Mouse (Mus musculus) telencephalon, adult 2 months (tissue): ENCODE measurements around the gene Usp19.
A peak's percentile ranks its signal among the peaks of the same experiment; 100 is the strongest.

ENCODE experiments used
- DNase-seq: peaks from one replicate; pipeline ENCODE4 v3.0.0-alpha.2; 2011; ENCODE audit warnings: low read depth, low spot score

The Usp19 gene

GRCm38 (mm10) chr9:108494146-108494825 lies 3.9 kb downstream of the Usp19 start:
- DNase-seq = no peak

- DNase-seq = no peak
Observed at GRCm38 (mm10) chr9:108494905-108495304, 4.5 kb downstream of the Usp19 start.

DNA sequence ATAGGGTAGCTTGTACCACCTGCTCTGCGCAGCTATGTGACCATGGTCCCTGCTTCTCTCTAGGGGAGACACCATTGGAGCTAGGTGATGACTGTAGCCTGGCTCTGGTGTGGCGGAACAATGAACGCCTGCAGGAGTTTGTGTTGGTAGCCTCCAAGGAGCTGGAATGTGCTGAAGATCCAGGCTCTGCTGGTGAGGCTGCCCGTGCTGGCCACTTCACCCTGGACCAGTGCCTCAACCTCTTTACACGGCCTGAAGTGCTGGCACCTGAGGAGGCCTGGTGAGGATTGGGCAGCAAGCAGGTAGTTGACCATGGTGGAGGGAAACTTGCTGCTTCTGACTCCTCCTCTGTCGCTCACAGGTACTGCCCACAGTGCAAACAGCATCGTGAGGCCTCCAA lies 8.8 kb downstream of the Usp19 start:
- DNase-seq = no peak

DNA sequence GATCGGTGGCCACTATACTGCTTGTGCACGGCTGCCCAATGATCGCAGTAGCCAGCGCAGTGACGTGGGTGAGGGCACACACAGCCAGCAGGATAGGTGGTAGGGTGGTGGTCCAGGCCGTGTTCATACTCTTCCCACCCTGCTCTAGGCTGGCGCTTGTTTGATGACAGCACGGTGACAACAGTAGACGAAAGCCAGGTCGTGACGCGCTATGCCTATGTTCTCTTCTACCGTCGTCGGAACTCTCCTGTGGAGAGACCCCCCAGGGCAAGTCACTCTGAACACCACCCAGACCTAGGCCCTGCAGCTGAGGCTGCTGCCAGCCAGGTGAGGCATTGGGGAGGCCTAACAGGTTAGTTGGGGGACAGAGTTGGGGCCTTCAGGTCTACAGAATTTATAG lies 9.5 kb downstream of the Usp19 start:
- no peak for DNase-seq

GRCm38 (mm10) chr9:108506901-108507300 lies 16.5 kb downstream of the Usp19 start:
- no peak for DNase-seq

DNA sequence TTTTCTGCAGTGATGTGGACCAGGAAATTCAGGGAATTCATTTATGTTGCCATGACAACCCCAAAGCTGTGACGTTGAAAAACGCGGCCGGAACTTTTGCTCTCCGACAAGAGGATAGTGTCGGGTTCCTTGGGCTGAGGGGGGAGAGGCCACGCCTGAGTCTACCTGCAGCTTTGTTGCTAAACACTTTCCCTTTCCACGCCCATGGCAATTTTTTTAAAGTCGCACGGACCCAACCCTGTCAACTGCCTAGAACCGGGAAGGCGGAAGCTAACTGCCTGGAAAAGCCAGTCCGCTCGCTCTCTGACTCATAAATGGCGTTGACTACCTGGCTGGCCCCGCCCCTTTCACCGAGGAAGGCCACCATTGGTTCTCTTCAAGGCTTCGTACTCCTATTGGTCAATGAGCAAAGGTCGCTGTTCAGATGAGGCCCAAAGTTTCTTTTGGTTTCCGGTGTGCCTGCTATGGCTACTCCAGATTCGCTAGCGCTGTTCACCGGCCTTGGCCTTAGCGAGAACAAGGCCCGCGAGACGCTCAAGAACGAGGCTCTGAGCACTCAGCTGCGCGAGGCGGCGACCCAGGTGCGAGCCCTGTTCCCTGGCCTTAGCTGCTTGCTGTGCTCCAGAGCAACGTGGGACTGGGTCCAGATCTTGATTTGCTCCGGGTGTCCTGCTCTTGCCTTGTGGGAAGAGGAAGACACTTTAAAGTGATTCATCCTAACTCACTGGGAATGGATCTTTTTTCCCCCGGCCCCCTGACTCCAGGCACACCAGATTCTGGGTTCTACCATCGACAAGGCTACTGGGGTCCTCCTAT lies 17.4 kb downstream of the Usp19 start, which contains the start of gene Qars:
Gene Qars (plus strand): TSS at position 88 of the 816 bp plus-strand sequence.
- peak; percentile 97 for DNase-seq

DNA sequence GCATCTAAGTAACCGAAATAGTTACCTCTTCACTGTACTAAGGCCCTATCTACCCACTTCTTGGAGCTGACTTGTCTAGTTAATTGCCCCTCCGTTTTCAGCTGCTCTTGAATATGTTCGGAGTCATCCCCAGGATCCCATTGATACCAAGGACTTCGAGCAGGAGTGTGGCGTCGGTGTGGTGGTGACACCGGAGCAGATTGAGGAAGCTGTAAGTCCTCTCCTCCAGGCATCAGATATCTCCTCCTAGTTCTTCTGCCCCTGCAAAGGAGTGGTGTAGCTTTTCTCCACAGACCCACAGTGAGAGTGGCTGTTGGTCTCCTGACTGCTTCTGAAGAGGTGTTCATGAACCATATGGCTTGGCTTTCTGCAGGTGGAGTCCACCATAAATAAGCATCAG lies 18.4 kb downstream of the Usp19 start:
- no peak for DNase-seq

GRCm38 (mm10) chr9:108516380-108517251 lies 26.2 kb downstream of the Usp19 start, which contains the start of gene Qrich1:
Gene Qrich1, plus strand, starts transcription at chr9:108516806.
- peak; percentile 95 for DNase-seq

- peak; percentile 58 for DNase-seq
Observed at GRCm38 (mm10) chr9:108517253-108517930, 27.0 kb downstream of the Usp19 start.

DNA sequence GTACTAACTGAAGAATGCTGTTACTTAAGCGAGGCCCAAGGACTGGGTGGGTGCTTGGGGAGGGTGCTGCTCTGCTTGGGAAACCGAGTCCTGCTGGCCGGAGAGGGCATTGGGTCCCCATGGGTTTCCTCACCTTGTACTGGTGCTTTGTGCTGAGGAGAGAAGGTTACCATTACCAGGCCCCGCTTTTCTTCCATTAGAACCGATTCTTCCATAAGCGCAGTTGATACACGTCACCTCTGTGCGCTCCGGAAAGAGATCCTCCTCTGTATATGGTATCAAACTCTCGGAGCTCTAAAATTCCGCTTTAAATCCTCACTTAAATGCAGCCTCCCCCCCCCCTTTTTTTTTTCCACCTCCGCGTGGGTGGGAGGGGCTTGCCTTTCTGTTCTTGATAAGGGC lies 27.5 kb downstream of the Usp19 start:
- DNase-seq = peak; percentile 64

DNA sequence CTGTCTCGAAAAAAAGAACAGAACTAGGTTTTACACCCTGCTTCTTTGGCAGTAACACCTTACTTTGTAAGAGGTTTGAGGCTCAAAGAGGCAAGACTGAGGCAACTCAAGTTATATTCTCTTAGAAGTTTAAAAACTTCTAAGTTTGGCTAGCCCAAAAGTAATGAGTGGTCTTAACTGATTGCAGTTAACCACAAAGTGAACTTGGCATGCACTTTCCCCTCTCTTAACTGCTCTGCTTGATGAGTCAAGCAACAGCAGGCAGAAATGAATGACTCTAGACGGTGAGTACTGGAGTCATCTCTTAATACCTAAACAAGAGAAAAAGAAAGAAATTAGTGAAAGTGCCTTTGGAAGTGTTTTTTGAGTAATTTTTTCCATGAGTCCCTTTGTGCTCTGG lies 31.2 kb downstream of the Usp19 start:
- no peak for DNase-seq

DNA sequence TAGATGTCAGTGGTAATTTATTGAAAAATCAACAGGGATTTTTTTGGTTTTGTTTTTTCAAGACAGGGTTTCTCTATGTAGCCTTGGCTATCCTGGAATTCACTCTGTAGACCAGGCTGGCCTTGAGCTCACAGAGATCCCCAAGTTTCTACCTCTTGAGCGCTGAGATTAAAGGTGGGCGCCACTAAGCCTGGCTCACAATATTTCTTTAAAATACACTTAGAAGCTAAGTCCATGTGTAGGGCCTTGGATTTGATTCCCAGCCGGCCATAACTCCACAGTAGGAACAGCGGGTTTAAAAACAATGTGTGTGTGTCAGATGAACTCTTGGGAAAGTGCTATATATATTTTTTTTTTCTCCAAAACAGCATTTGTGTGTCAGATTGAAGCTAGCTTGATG lies 32.9 kb downstream of the Usp19 start:
- no peak for DNase-seq

GRCm38 (mm10) chr9:108525400-108525799 lies 35.0 kb downstream of the Usp19 start:
- DNase-seq = no peak

DNA sequence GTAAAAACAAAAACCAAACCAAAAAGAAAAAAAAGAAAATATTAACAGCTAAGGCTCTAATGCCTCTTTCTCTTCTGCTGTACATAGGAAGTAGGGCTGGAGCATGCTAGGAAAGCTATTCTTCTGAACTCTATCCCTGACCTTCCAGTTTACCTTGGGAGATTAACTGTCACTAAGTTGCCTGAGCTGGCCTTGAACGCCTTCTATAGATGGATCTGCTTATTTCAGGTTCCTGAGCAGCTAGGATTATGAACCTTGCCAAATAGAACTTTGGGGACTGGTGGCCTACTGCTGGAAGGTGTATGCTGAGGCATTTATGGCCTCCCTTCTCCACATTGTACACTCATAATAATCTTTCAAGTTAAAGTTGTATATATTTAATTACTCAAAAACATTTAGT lies 40.6 kb downstream of the Usp19 start:
- no peak for DNase-seq

DNA sequence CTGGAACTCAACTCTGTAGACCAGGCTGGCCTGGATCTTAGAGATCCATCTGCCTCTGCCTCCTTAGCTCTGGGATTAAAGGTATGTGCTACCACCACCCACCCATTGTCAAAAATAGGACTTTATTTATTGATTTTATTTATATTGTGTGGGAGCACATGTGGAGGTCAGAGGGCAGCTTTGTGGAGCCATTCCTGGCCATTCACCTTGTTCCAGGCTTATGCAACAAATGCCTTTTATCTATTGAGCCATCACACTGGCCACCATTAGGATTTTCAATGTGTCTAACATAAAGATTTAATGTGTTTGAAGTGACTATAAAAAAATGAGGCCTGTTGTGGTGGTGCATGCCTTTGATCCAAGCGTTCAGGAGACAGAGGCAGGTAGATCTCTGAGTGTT lies 41.1 kb downstream of the Usp19 start:
- no peak for DNase-seq

DNA sequence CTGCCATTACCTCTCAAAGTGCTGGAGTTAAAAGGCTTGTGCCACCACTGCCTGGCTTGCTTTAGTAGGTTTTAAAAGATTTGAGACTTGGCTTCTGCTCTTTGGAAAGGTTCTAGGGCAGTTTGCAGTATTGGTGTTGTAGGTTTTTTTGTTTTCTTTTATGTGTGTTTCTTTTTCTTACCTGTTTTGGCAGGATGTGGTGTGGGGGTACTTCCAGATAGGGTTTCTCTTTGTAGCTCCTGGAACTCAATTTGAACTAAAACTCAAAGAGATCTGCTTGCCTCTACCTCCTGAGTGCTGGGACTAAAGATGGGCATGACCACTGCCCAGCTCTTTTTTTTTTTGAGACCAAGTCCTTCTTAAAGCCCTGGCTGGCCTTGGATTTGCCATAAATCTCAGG lies 50.4 kb downstream of the Usp19 start:
- no peak for DNase-seq

GRCm38 (mm10) chr9:108545986-108546385 lies 55.6 kb downstream of the Usp19 start:
- no peak for DNase-seq

- no peak for DNase-seq
Observed at GRCm38 (mm10) chr9:108546875-108547274, 56.5 kb downstream of the Usp19 start.
